Mouse (Mus musculus): ENCODE measurements around the gene Arg2. TPM values are rescaled to one million over a fixed set of nuclear protein-coding genes. Genes with fewer than 3 reads are reported as not detected.

Arg2 gene
- polyA plus RNA-seq, 1 experiment from 2014 or later: 17.6 TPM

DNA sequence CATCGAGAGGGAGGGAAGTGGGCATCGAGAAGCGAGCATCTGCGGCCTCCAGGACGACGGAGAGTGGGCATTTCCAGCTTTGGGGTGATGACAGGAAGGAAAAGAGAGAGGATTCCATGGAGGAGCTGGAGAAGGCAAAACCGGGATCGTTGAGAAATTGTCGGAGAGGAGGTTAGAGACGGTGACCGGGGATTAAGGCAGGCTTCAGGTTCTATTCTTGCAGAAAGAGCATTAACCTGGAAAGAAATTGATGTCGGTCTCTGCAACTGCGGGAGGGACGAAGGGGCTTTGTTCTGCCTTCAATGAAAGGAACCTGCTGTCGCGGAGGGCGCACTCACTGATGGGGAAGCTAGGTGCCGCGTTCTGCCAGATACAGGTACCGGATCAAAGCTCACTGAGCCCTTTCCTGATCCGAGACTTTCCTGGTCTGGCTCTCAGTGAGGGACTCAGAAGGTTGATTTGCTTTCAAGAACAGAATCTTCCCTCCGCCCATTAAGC, 650 bp downstream of the Arg2 start:
- no peaks in the 10 kb centered on the region for H3K36me3 ChIP-seq (ENCODE audit: insufficient read depth, low read length)
- 1% methylated on average over 22 of the region's 22 CpGs for WGBS
- ATAC-seq (ENCODE audit: low FRiP score, low TSS enrichment): no peak
- peak overlapping the region; percentile 53 for H3K9ac ChIP-seq (replicated peaks; ENCODE audit: low read length)
- peaks cover 33% of the 10 kb centered on the region for H3K27me3 ChIP-seq (ENCODE audit: insufficient read depth, low read length)
- H3K4me2 ChIP-seq (replicated peaks; ENCODE audit: low read depth, low read length): peak overlapping the region; percentile 77
- peaks cover 13% of the 10 kb centered on the region for H3K4me1 ChIP-seq (ENCODE audit: insufficient read depth, low read length)
- no peaks in the 10 kb centered on the region for H3K9me3 ChIP-seq (ENCODE audit: low read length)
- H3K27ac ChIP-seq (ENCODE audit: low read length): no peak overlapping the region
- H3K4me3 ChIP-seq (ENCODE audit: low read length): peak overlapping the region; percentile 50

DNA sequence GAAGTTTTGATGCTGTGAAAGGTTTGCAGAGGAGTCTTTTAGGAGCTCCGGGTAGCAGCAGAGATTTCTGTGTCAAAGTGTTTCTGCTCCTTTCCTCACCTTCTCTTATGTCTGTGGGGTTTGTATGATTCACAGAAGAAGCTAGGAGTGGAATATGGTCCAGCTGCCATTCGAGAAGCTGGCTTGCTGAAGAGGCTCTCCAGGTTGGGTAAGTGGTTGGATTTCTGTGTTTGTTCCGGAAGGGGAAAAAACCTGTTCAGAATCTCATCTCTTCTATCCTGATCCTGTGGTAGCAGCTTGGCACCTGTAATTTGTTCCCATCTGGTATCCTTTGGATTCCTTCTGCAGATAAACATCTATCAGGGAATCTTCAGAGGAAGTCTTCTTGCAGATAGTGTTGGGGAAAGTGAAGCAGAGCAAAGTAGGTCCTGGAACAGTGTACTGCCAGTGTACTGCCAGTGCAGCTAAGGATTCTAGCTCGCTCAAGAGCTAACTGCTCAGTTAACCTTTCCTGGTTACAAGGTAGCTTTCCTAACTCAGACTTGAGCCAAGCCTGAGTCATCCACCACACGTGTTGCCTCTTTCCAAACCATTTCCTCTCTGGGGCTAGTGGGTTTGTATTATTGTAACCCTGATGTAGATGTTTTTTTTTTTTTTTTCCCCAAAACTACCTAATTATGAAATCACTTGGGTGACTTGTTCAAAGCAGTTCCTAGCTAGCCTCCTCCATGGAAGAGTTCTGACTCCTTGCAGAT, 1.3 kb downstream of the Arg2 start:
- Histone ChIP-seq H3K27ac (ENCODE audit: low read length) (no peak overlapping the region), H3K9me3 (ENCODE audit: low read length) (no peaks in the 10 kb centered on the region), H3K9ac (replicated peaks; ENCODE audit: low read length) (peak overlapping the region; percentile 53; the same call in 1 of the 2 replicates), H3K27me3 (ENCODE audit: insufficient read depth, low read length) (peaks cover 33% of the 10 kb centered on the region), H3K4me2 (replicated peaks; ENCODE audit: low read depth, low read length) (peak overlapping the region; percentile 77), H3K4me3 (ENCODE audit: low read length) (peak overlapping the region; percentile 50), H3K36me3 (ENCODE audit: insufficient read depth, low read length) (no peaks in the 10 kb centered on the region), H3K4me1 (ENCODE audit: insufficient read depth, low read length) (peaks cover 13% of the 10 kb centered on the region)
- ATAC-seq (ENCODE audit: low FRiP score, low TSS enrichment): no peak
- WGBS: 29% methylated on average over 5 of the region's 5 CpGs

DNA sequence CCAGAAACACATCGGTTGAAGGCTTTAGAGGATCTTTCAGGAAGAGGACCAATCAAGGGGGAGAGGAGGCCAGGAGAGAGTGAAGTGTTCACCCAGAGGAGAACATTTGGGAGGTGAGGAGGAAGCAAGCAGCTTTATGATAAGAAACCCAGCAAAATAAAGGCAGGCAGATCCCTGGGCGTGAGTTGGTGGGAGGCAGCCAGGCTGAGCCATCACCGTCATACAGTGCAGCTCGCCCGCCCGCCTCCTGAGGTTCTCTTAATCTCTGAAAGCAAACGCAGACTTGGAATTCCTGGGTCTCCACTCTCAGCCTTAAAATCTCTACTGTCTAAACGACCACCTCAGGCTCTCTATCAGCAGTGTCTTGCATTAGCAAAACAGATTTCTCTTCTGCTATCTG, 4.1 kb downstream of the Arg2 start:
- no peak for ATAC-seq (ENCODE audit: low FRiP score, low TSS enrichment)
- 41% methylated on average over 8 of the region's 8 CpGs for WGBS
- H3K9me3 ChIP-seq (ENCODE audit: low read length): no peaks in the 10 kb centered on the region

DNA sequence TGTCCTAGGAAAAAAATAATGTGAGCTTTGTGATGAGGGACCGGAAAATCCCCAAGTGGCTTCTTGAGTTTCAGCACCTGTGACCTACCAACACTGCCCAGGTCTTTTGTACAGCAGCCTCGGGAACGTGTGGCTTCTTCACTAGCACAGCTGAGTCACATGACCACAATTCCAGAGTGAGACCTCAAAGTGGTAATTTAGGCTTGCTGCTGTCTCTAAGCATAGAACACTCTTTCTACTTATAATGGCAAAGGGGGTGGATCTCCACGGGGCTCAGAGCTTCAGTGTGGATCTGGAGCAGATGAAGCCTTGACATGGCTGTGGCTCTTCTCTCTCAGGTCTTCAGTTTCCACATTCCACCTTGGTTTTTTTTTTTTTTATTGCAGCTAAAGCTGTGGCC, 4.5 kb downstream of the Arg2 start:
- 30% methylated on average over 4 of the region's 4 CpGs for WGBS
- H3K27me3 ChIP-seq (ENCODE audit: insufficient read depth, low read length): peaks cover 33% of the 10 kb centered on the region
- H3K4me3 ChIP-seq (ENCODE audit: low read length): no peak overlapping the region
- H3K36me3 ChIP-seq (ENCODE audit: insufficient read depth, low read length): no peaks in the 10 kb centered on the region
- 0 out of 2 replicates have a peak overlapping the region, but pooled peaks have one; percentile 11 for H3K4me2 ChIP-seq (replicated peaks; ENCODE audit: low read depth, low read length)
- ATAC-seq (ENCODE audit: low FRiP score, low TSS enrichment): no peak
- H3K4me1 ChIP-seq (ENCODE audit: insufficient read depth, low read length): peaks cover 13% of the 10 kb centered on the region
- no peak overlapping the region for H3K9ac ChIP-seq (replicated peaks; ENCODE audit: low read length)
- no peak overlapping the region for H3K27ac ChIP-seq (ENCODE audit: low read length)
- no peaks in the 10 kb centered on the region for H3K9me3 ChIP-seq (ENCODE audit: low read length)

More for the DNA sequence above, 4.1 kb downstream of the Arg2 start:
- Histone ChIP-seq H3K4me2 (replicated peaks; ENCODE audit: low read depth, low read length) (0 out of 2 replicates have a peak overlapping the region, but pooled peaks have one; percentile 11), H3K27ac (ENCODE audit: low read length) (no peak overlapping the region), H3K4me3 (ENCODE audit: low read length) (no peak overlapping the region), H3K9ac (replicated peaks; ENCODE audit: low read length) (no peak overlapping the region), H3K4me1 (ENCODE audit: insufficient read depth, low read length) (peaks cover 13% of the 10 kb centered on the region), H3K36me3 (ENCODE audit: insufficient read depth, low read length) (no peaks in the 10 kb centered on the region), H3K27me3 (ENCODE audit: insufficient read depth, low read length) (peaks cover 33% of the 10 kb centered on the region)

DNA sequence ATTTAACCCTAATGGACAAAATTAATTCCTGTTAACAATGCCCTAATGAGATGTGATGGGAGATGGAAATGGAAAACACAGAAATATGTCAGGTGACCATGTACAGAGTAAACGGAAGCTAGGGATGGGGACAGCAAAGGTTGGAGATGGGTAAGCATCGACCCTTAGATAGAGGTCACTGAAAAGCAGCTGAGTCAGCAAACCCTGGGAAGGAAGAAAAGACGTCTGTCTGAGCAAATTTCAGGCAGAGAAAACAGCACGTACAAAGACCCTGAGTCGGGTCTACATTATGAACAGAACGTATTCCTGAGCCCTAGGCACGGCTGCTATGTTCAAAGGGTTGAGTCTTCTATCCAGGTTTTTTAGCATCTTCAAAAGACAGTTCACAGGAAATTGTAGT, 6.4 kb downstream of the Arg2 start:
- WGBS: 69% methylated on average over 7 of the region's 7 CpGs
- ATAC-seq (ENCODE audit: low FRiP score, low TSS enrichment): no peak
- Histone ChIP-seq H3K4me3 (ENCODE audit: low read length) (no peak overlapping the region), H3K4me2 (replicated peaks; ENCODE audit: low read depth, low read length) (no peak overlapping the region), H3K9ac (replicated peaks; ENCODE audit: low read length) (no peak overlapping the region), H3K9me3 (ENCODE audit: low read length) (no peaks in the 10 kb centered on the region), H3K27me3 (ENCODE audit: insufficient read depth, low read length) (peaks cover 15% of the 10 kb centered on the region), H3K36me3 (ENCODE audit: insufficient read depth, low read length) (no peaks in the 10 kb centered on the region), H3K4me1 (ENCODE audit: insufficient read depth, low read length) (peaks cover 6% of the 10 kb centered on the region), H3K27ac (ENCODE audit: low read length) (no peak overlapping the region)

DNA sequence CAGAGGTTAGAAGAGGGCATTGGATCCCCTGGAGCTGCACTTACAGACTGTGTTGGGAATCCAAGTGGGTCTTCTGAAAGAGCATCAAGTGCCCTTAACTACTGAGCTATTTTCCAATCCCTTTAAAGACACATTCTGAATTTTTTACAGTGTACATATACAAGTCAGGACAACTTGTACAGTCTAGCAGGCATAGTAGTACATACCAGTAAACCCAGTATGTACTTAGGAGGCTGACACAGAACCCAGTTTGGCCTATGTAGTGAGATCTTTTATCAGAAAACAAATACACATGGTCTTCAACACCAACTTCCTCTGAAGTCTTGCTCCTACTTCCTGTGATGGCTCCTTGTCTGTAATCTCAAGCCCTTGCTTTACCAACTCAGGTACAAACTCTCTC, 8.4 kb downstream of the Arg2 start:
- Histone ChIP-seq H3K27me3 (ENCODE audit: insufficient read depth, low read length) (no peaks in the 10 kb centered on the region), H3K4me2 (replicated peaks; ENCODE audit: low read depth, low read length) (no peak overlapping the region), H3K27ac (ENCODE audit: low read length) (no peak overlapping the region), H3K9ac (replicated peaks; ENCODE audit: low read length) (no peak overlapping the region), H3K36me3 (ENCODE audit: insufficient read depth, low read length) (no peaks in the 10 kb centered on the region), H3K4me1 (ENCODE audit: insufficient read depth, low read length) (peaks cover 6% of the 10 kb centered on the region), H3K9me3 (ENCODE audit: low read length) (no peaks in the 10 kb centered on the region), H3K4me3 (ENCODE audit: low read length) (no peak overlapping the region)
- no peak for ATAC-seq (ENCODE audit: low FRiP score, low TSS enrichment)

DNA sequence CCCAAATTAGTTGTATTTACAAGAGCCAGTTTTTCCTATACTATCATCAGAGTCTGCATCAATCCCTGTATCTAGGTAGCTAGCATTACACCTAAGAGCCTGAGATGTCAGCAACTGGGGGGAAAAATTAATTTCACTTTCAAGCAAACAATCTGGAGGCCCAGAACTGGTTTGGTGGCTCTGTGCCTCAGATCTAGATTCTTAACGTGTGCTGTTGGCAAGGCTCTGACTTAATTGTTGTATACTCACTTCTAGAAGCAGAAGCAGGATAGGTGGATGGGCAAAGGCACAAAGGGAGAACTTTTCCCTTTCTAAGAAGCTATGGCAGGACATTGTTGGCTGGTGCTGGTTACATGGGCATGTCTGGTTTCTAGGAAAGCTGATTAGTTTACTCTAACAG, 8.8 kb downstream of the Arg2 start:
- peaks cover 6% of the 10 kb centered on the region for H3K4me1 ChIP-seq (ENCODE audit: insufficient read depth, low read length)
- no peaks in the 10 kb centered on the region for H3K36me3 ChIP-seq (ENCODE audit: insufficient read depth, low read length)
- 46% methylated on average over 1 of the region's 1 CpGs for WGBS
- no peak overlapping the region for H3K27ac ChIP-seq (ENCODE audit: low read length)
- ATAC-seq (ENCODE audit: low FRiP score, low TSS enrichment): no peak
- no peak overlapping the region for H3K4me3 ChIP-seq (ENCODE audit: low read length)
- no peaks in the 10 kb centered on the region for H3K9me3 ChIP-seq (ENCODE audit: low read length)
- H3K9ac ChIP-seq (replicated peaks; ENCODE audit: low read length): no peak overlapping the region
- no peak overlapping the region for H3K4me2 ChIP-seq (replicated peaks; ENCODE audit: low read depth, low read length)
- no peaks in the 10 kb centered on the region for H3K27me3 ChIP-seq (ENCODE audit: insufficient read depth, low read length)

DNA sequence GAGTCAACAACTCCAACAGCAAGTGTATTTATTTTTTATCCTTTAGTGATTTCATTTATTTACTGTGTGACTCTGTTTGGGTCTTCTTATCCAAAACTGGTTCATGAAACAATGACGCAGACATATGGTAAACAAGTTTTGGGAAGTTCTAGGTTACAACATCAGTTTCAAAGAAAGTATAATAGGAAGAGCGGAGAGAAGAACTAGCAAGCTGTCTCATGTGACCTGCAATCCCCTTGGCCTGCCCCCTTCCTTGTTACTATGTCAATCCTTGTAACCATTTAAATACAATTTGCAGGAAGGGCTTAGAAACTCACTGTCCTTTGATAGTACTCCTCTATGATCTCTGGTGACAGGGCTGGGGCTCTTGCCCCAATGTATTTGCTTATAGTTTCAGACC, 10.2 kb downstream of the Arg2 start:
- 87% methylated on average over 2 of the region's 2 CpGs for WGBS
- H3K36me3 ChIP-seq (ENCODE audit: insufficient read depth, low read length): no peaks in the 10 kb centered on the region
- no peak overlapping the region for H3K9ac ChIP-seq (replicated peaks; ENCODE audit: low read length)
- no peaks in the 10 kb centered on the region for H3K9me3 ChIP-seq (ENCODE audit: low read length)
- no peak overlapping the region for H3K27ac ChIP-seq (ENCODE audit: low read length)
- ATAC-seq (ENCODE audit: low FRiP score, low TSS enrichment): no peak
- H3K4me1 ChIP-seq (ENCODE audit: insufficient read depth, low read length): no peaks in the 10 kb centered on the region
- H3K27me3 ChIP-seq (ENCODE audit: insufficient read depth, low read length): no peaks in the 10 kb centered on the region
- no peak overlapping the region for H3K4me2 ChIP-seq (replicated peaks; ENCODE audit: low read depth, low read length)
- no peak overlapping the region for H3K4me3 ChIP-seq (ENCODE audit: low read length)

DNA sequence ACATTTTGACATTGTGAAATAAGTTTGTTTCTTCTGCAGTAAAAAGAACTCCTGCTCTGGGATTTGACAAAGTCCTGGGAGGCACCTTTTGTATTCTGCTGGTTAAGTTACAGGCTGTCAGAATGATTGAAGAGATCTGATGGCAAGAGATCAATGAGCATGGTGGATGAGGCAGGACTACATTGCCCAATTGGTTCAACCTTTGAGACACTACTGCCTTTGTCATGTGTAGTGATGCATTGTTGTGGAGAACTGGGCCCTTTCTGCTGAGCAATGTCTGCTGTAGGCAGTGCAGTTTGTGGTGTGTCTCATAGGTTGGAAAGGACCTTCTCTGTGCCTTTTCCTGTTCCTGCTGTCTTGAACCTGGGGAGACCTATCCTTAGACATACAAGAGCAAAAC, 10.8 kb downstream of the Arg2 start:
- H3K4me1 ChIP-seq (ENCODE audit: insufficient read depth, low read length): no peaks in the 10 kb centered on the region
- no peak overlapping the region for H3K4me3 ChIP-seq (ENCODE audit: low read length)
- H3K4me2 ChIP-seq (replicated peaks; ENCODE audit: low read depth, low read length): no peak overlapping the region
- H3K9me3 ChIP-seq (ENCODE audit: low read length): no peaks in the 10 kb centered on the region
- no peaks in the 10 kb centered on the region for H3K27me3 ChIP-seq (ENCODE audit: insufficient read depth, low read length)
- no peak for ATAC-seq (ENCODE audit: low FRiP score, low TSS enrichment)
- no peak overlapping the region for H3K27ac ChIP-seq (ENCODE audit: low read length)
- no peak overlapping the region for H3K9ac ChIP-seq (replicated peaks; ENCODE audit: low read length)
- no peaks in the 10 kb centered on the region for H3K36me3 ChIP-seq (ENCODE audit: insufficient read depth, low read length)

DNA sequence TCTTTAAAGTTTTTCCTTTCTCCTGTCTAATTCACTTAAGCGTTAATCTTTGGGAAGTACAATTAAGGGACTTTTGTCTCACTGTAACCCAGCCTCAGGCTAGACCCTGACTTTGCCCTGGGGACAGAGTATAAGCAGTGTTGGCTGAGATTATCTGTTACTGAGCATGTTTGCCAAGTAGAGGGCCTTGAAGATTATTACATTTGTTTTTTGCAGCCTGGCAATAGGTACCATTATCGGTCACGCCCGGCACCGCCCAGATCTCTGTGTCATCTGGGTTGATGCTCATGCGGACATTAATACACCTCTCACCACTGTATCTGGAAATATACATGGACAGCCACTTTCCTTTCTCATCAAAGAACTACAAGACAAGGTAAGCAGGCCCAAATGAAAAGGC, 19.1 kb downstream of the Arg2 start:
- Histone ChIP-seq H3K4me2 (replicated peaks; ENCODE audit: low read depth, low read length) (no peak overlapping the region), H3K9me3 (ENCODE audit: low read length) (no peaks in the 10 kb centered on the region), H3K36me3 (ENCODE audit: insufficient read depth, low read length) (peaks cover 6% of the 10 kb centered on the region), H3K4me1 (ENCODE audit: insufficient read depth, low read length) (no peaks in the 10 kb centered on the region), H3K4me3 (ENCODE audit: low read length) (no peak overlapping the region), H3K27ac (ENCODE audit: low read length) (no peak overlapping the region), H3K9ac (replicated peaks; ENCODE audit: low read length) (no peak overlapping the region), H3K27me3 (ENCODE audit: insufficient read depth, low read length) (no peaks in the 10 kb centered on the region)
- 96% methylated on average over 6 of the region's 6 CpGs for WGBS
- no peak for ATAC-seq (ENCODE audit: low FRiP score, low TSS enrichment)

Data from kidney, embryonic 16.5 days (tissue).